Mouse (Mus musculus) liver, adult 2 months (tissue): ENCODE data around the gene Mrpl22.

Experiments
- CTCF ChIP-seq: fragments of 200-500 bp; IDR thresholded peaks from 2 replicates; pipeline ENCODE4 v1.5.1; 2011; ENCODE audit warnings: low read depth, low read length, control low read depth
- POLR2A ChIP-seq: fragments of 200-500 bp; IDR thresholded peaks from 2 replicates; pipeline ENCODE4 v1.6.1; 2011; ENCODE audit warnings: low read length, control low read depth; ENCODE audit not compliant: insufficient read depth; ENCODE audit errors: extremely low read depth

- TF ChIP-seq CTCF (no peak), POLR2A (no peak)
Observed at GRCm38 (mm10) chr11:58193860-58194520, 22.5 kb downstream of the Mrpl22 start.
